Mouse (Mus musculus) kidney, embryonic 15.5 days (tissue): ENCODE measurements around the gene Dgcr6. TPM values are rescaled to one million over a fixed set of nuclear protein-coding genes. Genes with fewer than 3 reads are reported as not detected.
A peak's percentile ranks its signal among the peaks of the same experiment; 100 is the strongest.

Experiments used
- ATAC-seq: fragments of 200-750 bp; cut with Nextera tagmentation; replicated peaks from 2 replicates; pipeline ENCODE4 v1.8.0; 2017; ENCODE audit warnings: moderate TSS enrichment; ENCODE audit not compliant: low FRiP score
- H3K27ac ChIP-seq: fragments of 300-500 bp; sonication (generic); 2 replicates; pipeline ENCODE4 v1.5.1; 2015; ENCODE audit warnings: mild to moderate bottlenecking, inconsistent platforms
- H3K27me3 ChIP-seq: fragments of 300-500 bp; sonication (generic); 2 replicates; pipeline ENCODE4 v1.6.1; 2015; ENCODE audit warnings: inconsistent platforms
- H3K36me3 ChIP-seq: fragments of 300-500 bp; sonication (generic); 2 replicates; pipeline ENCODE4 v1.6.1; 2015; ENCODE audit warnings: inconsistent platforms
- H3K4me1 ChIP-seq: fragments of 300-500 bp; sonication (generic); 2 replicates; pipeline ENCODE4 v1.6.1; 2015; ENCODE audit warnings: inconsistent platforms
- H3K4me2 ChIP-seq: fragments of 300-500 bp; sonication (generic); 2 replicates; pipeline ENCODE4 v1.6.1; 2015; ENCODE audit warnings: moderate library complexity, mild to moderate bottlenecking, inconsistent platforms
- H3K4me3 ChIP-seq: fragments of 300-500 bp; sonication (generic); replicated peaks from 2 replicates; pipeline ENCODE4 v1.5.1; 2015; ENCODE audit warnings: mild to moderate bottlenecking, inconsistent platforms
- H3K9ac ChIP-seq: fragments of 300-500 bp; sonication (generic); 2 replicates; pipeline ENCODE4 v1.6.1; 2015; ENCODE audit warnings: mild to moderate bottlenecking, inconsistent platforms
- H3K9me3 ChIP-seq: fragments of 300-500 bp; sonication (generic); replicated peaks from 2 replicates; pipeline ENCODE4 v1.6.1; 2016; ENCODE audit warnings: inconsistent platforms
- WGBS: fragments of 180-500 bp; shearing (Covaris S2); methylation state at CpG from one replicate; pipeline ENCODE4 v1.1.7; 2015; ENCODE audit warnings: mixed read lengths; 5-methylcytosine and 5-hydroxymethylcytosine counted together
- polyA plus RNA-seq: library from polyadenylated mRNA; unstranded; fragments of >200 nt; fragmentation: Nextera tagmentation; extraction: Ambion mirVana; gene quantifications from 2 replicates; pipeline ENCODE4 v1.2.1, GENCODE M21; 2015

Gene Dgcr6
- polyA plus RNA-seq, 1 experiment from 2014 or later = 105 TPM

- peaks cover 48% of the 10 kb centered on the region for H3K36me3 ChIP-seq
- no peak overlapping the region for H3K4me3 ChIP-seq
- 75% methylated on average over 9 of the region's 9 CpGs for WGBS
- no peaks in the 10 kb centered on the region for H3K27me3 ChIP-seq
- H3K9me3 ChIP-seq = no peaks in the 10 kb centered on the region
- ATAC-seq = no peak
- H3K9ac ChIP-seq = no peak overlapping the region
- H3K4me2 ChIP-seq = no peak overlapping the region
- H3K4me1 ChIP-seq = 0 out of 2 replicates have a peak, but pooled peaks cover 4% of the 10 kb centered on the region
- H3K27ac ChIP-seq = no peak overlapping the region
Measured at GRCm38 (mm10) chr16:18073259-18073962, 20.8 kb downstream of the Dgcr6 start.

DNA sequence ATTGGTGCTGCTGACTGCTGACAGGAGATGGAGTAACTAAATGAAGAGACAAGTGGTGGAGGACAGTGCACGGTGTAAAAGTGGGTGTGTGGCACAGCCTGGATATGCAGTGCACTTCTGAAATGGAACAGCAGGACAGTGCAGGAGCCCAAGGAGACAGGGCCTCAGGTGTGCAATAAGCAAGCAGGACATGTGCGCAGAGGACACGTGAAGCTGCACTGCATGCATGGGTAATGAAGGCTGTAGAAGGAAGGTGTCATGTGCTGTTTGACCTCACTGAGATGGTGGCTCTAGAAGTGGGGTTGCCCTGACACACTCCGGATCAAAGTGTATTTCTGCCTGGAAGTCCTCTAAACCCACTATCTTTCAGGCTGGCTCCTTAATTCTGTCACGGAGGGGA is 22.0 kb downstream of the Dgcr6 start:
- Histone ChIP-seq H3K4me2 (no peak overlapping the region), H3K4me3 (no peak overlapping the region), H3K27me3 (no peaks in the 10 kb centered on the region), H3K9me3 (no peaks in the 10 kb centered on the region), H3K36me3 (peaks cover 37% of the 10 kb centered on the region), H3K9ac (no peak overlapping the region), H3K4me1 (0 out of 2 replicates have a peak, but pooled peaks cover 4% of the 10 kb centered on the region), H3K27ac (peak overlapping the region; percentile 46; the same call in 1 of the 2 replicates)
- WGBS = 79% methylated on average over 5 of the region's 5 CpGs
- ATAC-seq = no peak

GRCm38 (mm10) chr16:18075201-18075600 is 22.5 kb downstream of the Dgcr6 start:
- no peak overlapping the region for H3K9ac ChIP-seq
- H3K27me3 ChIP-seq = no peaks in the 10 kb centered on the region
- H3K4me1 ChIP-seq = 0 out of 2 replicates have a peak, but pooled peaks cover 4% of the 10 kb centered on the region
- WGBS = 44% methylated on average over 3 of the region's 3 CpGs
- peaks cover 31% of the 10 kb centered on the region for H3K36me3 ChIP-seq
- H3K27ac ChIP-seq = peak overlapping the region; percentile 46; the same call in 1 of the 2 replicates
- H3K4me3 ChIP-seq = no peak overlapping the region
- no peaks in the 10 kb centered on the region for H3K9me3 ChIP-seq
- no peak for ATAC-seq
- no peak overlapping the region for H3K4me2 ChIP-seq

DNA sequence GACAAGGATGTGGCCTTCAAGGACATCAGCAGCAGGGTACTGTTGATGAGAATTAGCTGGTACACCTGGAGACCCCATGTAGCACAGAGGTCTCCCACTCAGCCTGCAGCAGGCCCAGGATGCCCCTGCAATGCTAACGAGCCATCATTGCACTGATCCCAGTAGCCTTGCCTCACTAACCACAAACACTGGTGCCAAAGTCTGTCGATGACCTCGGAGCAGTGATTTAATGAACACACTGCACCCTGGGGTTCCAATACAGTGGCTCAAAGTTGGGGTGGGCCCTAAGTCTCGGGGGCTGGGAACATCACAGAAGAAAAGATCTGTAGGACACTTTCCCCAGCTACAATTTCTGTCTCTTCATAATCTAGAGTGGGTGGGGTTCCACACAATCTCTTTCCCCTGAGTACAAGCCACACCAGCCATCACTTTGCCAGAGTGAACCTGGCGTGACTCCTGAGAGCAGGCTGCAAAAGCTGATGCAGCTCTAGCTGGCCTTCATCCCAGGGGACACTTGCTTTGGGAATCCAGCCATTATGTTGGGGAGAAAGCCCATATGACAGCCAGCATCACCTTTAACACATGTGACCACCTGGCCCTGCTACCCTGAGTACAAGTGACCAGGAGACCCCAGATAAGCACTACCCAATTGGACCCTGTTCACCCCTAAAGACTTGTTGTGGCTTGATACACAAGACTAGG is 25.8 kb downstream of the Dgcr6 start:
- Histone ChIP-seq H3K4me1 (peaks cover 9% of the 10 kb centered on the region), H3K27ac (no peak overlapping the region), H3K36me3 (peaks cover 5% of the 10 kb centered on the region; the same call in 1 of the 2 replicates), H3K9me3 (no peaks in the 10 kb centered on the region), H3K4me2 (no peak overlapping the region), H3K4me3 (no peak overlapping the region), H3K27me3 (no peaks in the 10 kb centered on the region), H3K9ac (no peak overlapping the region)
- WGBS = 83% methylated on average over 5 of the region's 5 CpGs
- no peak for ATAC-seq

DNA sequence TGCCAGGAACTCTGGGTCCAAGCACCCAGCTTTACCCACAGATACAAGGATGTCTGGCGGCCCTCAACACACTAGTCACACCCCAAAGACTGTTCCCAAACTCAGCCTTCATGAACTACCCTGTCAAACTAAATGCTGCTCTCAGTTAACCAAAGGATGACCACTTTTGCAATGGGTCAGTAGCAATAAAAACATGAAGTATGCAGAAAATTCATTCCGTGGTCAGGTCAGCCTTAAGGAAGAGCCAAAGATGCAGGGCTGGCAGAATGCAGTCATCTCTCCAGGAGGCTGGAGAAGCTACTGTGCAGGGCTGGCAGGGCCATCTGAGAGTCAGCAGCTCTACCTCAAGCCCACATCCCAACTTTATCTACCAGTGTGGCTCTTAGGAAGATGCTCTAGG is 26.6 kb downstream of the Dgcr6 start:
- peaks cover 13% of the 10 kb centered on the region for H3K4me1 ChIP-seq
- 83% methylated on average over 2 of the region's 2 CpGs for WGBS
- no peaks in the 10 kb centered on the region for H3K9me3 ChIP-seq
- H3K36me3 ChIP-seq = 0 out of 2 replicates have a peak, but pooled peaks cover 3% of the 10 kb centered on the region
- no peak overlapping the region for H3K4me2 ChIP-seq
- ATAC-seq = no peak
- no peak overlapping the region for H3K9ac ChIP-seq
- no peaks in the 10 kb centered on the region for H3K27me3 ChIP-seq
- no peak overlapping the region for H3K27ac ChIP-seq
- H3K4me3 ChIP-seq = no peak overlapping the region

DNA sequence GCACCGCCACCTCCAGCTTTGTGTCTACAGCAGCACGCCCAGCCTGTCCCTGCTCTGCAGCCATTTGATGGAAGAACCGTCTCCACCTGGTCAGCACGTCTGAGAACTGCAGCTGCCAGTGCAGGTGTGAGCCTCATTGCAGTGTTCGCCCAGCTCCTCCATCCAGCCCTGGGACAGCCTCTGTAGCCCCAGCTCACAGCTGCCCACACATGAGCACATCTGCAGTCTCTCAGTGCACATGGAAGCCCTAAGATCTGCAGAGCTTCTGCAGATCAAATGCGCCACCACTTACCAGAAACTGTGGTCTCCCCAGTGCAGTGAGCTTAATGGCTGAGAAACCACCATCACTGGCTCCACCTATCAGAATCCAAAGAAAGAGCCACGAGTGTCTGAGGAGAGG is 27.5 kb downstream of the Dgcr6 start:
- ATAC-seq = no peak
- 87% methylated on average over 7 of the region's 7 CpGs for WGBS
- H3K4me1 ChIP-seq = peaks cover 9% of the 10 kb centered on the region
- no peak overlapping the region for H3K4me3 ChIP-seq
- H3K36me3 ChIP-seq = 0 out of 2 replicates have a peak, but pooled peaks cover 3% of the 10 kb centered on the region
- no peak overlapping the region for H3K4me2 ChIP-seq
- no peaks in the 10 kb centered on the region for H3K27me3 ChIP-seq
- no peak overlapping the region for H3K9ac ChIP-seq
- H3K9me3 ChIP-seq = no peaks in the 10 kb centered on the region
- no peak overlapping the region for H3K27ac ChIP-seq

DNA sequence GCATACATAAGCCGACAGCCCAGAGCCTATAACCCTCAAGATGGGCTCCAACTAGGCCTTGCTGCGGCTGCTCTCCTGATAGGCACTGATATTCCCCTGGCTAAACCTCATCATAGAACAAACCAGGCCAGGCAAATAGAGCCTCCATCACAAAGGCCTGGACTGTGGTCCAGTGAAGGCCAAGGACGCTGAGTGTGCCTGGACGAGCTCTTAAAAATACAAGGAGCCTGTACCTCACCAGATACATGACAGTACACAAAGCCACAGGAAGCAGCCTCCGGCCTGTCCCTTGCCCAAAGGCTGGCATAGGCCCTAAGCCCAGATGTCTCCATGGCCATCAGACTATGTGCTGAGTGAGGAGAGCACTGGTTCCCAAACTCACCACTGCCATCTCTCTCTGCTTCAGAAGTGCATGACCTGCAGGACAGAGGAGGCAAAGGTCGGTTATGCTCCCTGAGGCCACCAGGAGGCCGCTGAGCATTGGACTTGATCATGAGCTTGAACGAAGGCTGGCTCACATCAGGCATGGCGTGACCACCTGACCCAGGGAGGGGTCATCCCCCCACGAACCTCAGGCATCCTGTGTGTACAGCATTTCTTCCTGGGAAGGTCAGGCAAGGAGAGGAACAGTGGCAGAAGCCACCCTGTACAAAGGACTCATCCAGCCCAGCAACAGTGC is 28.6 kb downstream of the Dgcr6 start:
- H3K27ac ChIP-seq = no peak overlapping the region
- H3K4me2 ChIP-seq = no peak overlapping the region
- peaks cover 9% of the 10 kb centered on the region for H3K4me1 ChIP-seq
- ATAC-seq = no peak
- no peaks in the 10 kb centered on the region for H3K9me3 ChIP-seq
- 80% methylated on average over 10 of the region's 10 CpGs for WGBS
- no peaks in the 10 kb centered on the region for H3K27me3 ChIP-seq
- H3K9ac ChIP-seq = no peak overlapping the region
- no peak overlapping the region for H3K4me3 ChIP-seq
- 0 out of 2 replicates have a peak, but pooled peaks cover 3% of the 10 kb centered on the region for H3K36me3 ChIP-seq

DNA sequence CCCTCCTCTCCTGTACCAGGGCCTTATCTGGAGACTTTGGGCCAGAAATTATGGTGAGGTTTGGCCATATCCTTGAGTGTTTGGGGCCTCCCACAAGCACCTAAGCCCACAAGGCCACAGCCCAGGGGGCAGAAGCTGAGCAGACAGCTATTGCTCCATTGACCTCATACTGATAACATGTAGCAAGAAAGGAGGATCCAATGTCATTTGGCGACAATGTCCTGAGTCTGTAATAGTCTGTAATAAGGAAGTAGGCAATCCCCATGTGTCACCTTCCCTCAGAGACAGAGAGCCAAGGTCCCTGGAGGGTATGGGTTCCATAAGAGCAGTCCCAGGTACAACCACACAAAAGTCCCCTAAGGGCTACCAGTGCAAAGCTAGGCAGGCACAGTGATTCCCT is 29.6 kb downstream of the Dgcr6 start:
- Histone ChIP-seq H3K27me3 (no peaks in the 10 kb centered on the region), H3K4me2 (no peak overlapping the region), H3K36me3 (0 out of 2 replicates have a peak, but pooled peaks cover 3% of the 10 kb centered on the region), H3K4me1 (peaks cover 9% of the 10 kb centered on the region), H3K27ac (no peak overlapping the region), H3K9me3 (no peaks in the 10 kb centered on the region), H3K9ac (no peak overlapping the region), H3K4me3 (no peak overlapping the region)
- ATAC-seq = no peak
- 76% methylated on average over 1 of the region's 1 CpGs for WGBS

DNA sequence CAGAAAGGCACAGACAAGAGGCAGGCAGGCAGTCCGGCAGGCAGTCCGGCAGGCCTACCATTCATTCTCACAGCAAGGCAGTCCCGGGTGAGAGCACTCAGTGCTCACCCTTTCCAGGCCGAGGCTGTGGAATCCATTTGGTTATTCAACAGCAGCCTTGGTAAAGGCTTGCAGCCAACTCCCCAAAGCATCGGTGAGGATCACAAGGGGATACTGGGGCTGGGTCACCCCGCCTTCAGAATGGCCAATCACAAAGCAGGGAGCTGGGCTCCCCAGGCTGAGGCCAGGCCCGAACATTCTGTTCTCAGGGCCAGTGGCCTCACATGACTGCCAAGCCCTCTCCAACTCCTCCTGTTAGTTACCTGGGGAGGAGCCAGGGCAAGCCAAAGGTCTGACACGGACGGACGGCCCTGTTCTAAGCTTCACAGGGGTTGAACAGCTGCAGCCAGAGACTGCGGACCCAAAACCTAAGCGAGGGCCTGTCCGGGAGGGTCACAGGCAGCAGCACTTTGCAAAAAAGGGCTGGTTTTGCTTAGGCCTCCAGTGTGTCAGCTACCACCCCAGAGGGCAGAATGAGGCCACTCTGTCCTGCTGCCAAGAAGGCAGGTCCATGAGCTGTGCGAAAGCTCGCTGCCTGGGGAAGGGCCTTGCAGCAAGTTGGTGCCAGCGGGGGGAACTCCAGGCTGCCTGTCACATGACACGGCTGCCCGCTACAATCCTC is 30.7 kb downstream of the Dgcr6 start:
- WGBS = 74% methylated on average over 18 of the region's 18 CpGs
- no peak overlapping the region for H3K4me2 ChIP-seq
- H3K36me3 ChIP-seq = 0 out of 2 replicates have a peak, but pooled peaks cover 3% of the 10 kb centered on the region
- H3K9me3 ChIP-seq = no peaks in the 10 kb centered on the region
- peaks cover 17% of the 10 kb centered on the region for H3K4me1 ChIP-seq
- no peak overlapping the region for H3K4me3 ChIP-seq
- 0 out of 2 replicates have a peak, but pooled peaks have one; percentile 13 for ATAC-seq
- H3K27me3 ChIP-seq = no peaks in the 10 kb centered on the region
- no peak overlapping the region for H3K27ac ChIP-seq
- no peak overlapping the region for H3K9ac ChIP-seq

DNA sequence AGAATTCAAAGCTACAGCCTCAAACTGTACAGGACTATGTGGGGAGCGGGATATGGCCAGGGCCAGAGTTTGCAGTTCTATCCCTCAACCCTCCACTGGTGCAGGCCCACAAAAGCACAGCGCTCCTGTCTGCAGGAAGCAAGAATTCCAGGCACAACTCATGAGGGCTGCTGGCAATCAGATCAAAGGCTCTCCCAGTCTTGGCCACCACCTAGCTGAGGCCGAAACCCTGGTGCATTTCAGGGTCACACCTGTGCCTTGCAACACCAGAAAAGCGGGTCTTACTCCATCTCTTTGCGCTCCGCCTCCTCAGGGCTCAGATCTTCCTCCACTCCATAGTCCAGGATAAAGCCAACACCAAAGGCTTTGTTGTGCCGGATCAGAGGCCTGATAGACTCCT is 31.6 kb downstream of the Dgcr6 start:
- Histone ChIP-seq H3K4me2 (no peak overlapping the region), H3K4me3 (no peak overlapping the region), H3K27me3 (no peaks in the 10 kb centered on the region), H3K9me3 (no peaks in the 10 kb centered on the region), H3K27ac (no peak overlapping the region), H3K9ac (no peak overlapping the region), H3K4me1 (peaks cover 21% of the 10 kb centered on the region), H3K36me3 (0 out of 2 replicates have a peak, but pooled peaks cover 3% of the 10 kb centered on the region)
- ATAC-seq = no peak
- 83% methylated on average over 7 of the region's 7 CpGs for WGBS

GRCm38 (mm10) chr16:18087101-18087500 is 34.4 kb downstream of the Dgcr6 start:
- Histone ChIP-seq H3K9ac (no peak overlapping the region), H3K4me2 (no peak overlapping the region), H3K4me3 (no peak overlapping the region), H3K4me1 (peaks cover 33% of the 10 kb centered on the region), H3K27me3 (no peaks in the 10 kb centered on the region), H3K36me3 (0 out of 2 replicates have a peak, but pooled peaks cover 3% of the 10 kb centered on the region), H3K27ac (no peak overlapping the region), H3K9me3 (no peaks in the 10 kb centered on the region)
- ATAC-seq = no peak
- WGBS = 87% methylated on average over 5 of the region's 5 CpGs
